Mouse (Mus musculus) left cerebral cortex, adult 8-10 months (tissue): ENCODE results near the gene Sh3tc1. TPM values are rescaled to one million over a fixed set of nuclear protein-coding genes. Genes with fewer than 3 reads are reported as not detected.

Experiments used
- DNase-seq, 2 experiments: peaks; one replicate each; pipeline ENCODE4 v3.0.0; 2022; ENCODE audit warnings: low spot score in 2 of 2
- total RNA-seq, 4 experiments: library from RNA; stranded (reverse); gene quantifications; 2 replicates each; pipeline ENCODE4 v1.2.4; 2022

The Sh3tc1 gene
- total RNA-seq, 4 experiments from 2014 or later: 1.6 to 5.9 (median 3.3) TPM

GRCm38 (mm10) chr5:35722654-35723053 lies 17.1 kb downstream of the Sh3tc1 start:
- no peak for DNase-seq

GRCm38 (mm10) chr5:35721933-35722332 lies 17.9 kb downstream of the Sh3tc1 start:
- no peak for DNase-seq

GRCm38 (mm10) chr5:35719880-35720279 lies 19.9 kb downstream of the Sh3tc1 start:
- DNase-seq: no peak

DNA sequence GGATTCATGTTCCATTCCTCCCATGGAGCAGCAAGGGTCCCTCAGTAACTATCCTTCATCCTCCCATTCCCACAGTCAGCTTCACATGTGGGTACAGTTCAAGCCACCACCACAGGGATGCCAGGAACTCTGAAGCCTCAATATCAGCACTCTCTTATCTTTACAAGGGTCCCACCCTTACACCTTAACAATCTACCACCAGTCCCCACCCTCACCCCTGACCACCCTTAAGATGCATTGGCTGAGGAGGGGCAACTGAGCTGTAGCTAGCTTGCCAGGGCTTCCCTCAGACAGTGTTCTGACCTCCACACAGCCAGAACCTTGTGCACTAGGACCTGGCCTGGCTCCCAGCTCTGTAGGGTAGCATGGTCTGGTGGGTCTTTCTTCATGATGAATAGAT lies 20.4 kb downstream of the Sh3tc1 start:
- DNase-seq: no peak

GRCm38 (mm10) chr5:35718817-35719216 lies 21.0 kb downstream of the Sh3tc1 start:
- DNase-seq: no peak

DNA sequence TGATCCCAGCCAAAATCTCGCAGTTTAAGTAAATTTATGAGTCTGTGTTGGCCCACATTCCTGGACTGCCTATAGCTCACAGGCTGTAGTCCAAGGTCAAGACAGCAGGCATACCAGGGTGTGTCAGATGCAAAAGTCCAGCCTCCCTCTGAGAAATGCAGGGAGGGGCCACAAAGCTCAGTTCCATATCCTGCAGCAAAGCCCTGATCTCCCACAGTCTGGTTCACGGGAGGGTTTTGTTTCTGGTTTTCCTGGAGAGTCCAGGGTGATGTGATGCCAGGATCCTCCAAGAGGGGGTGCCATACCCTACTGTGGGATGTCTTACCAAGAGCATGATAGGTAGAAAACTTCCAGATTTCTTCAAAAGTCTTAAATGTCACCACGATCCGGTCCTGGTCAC lies 21.8 kb downstream of the Sh3tc1 start:
- DNase-seq: peak in 1 of 2 experiments; percentile 45

DNA sequence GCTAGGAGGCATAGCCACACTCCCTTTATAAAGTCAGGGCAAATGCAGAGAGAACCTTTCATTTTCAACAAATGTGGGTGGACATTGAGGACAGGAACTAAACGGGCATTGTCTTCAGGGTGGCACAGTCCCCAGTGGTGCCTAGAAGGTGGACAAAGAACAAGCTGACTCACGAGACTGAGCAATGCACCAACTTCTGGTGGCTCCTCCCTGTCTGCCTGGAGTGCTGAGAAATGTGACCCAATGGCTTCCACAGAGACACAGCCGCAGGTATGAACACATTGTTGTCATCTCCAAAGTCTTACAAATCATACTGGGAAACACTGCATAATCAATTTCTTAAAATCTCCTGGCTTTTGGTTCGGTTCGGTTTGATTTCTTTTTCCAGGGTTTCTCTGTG lies 22.3 kb downstream of the Sh3tc1 start:
- no peak for DNase-seq

- peak in 1 of 2 experiments; percentile 18 for DNase-seq
Observed at GRCm38 (mm10) chr5:35713649-35714354, 26.0 kb downstream of the Sh3tc1 start.

DNA sequence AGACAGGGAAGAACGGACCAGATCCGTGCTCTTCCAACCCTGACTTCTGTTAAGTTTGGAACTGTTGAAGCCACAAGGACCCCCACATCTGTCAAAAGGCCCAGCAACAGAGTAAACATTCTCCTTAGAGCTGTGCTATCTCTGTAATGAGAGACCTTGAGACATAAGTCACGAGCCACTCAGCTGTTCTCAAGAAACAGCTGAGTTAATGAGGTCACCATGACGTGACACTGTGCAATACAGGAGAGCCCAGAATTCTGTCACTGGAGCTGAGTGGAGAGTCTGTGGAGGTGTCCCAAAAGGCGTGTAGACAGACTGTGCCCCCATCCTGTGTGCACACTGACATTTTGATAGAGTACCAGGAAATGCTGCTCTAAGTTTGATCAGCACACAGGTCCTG lies 27.3 kb downstream of the Sh3tc1 start:
- DNase-seq: no peak

DNA sequence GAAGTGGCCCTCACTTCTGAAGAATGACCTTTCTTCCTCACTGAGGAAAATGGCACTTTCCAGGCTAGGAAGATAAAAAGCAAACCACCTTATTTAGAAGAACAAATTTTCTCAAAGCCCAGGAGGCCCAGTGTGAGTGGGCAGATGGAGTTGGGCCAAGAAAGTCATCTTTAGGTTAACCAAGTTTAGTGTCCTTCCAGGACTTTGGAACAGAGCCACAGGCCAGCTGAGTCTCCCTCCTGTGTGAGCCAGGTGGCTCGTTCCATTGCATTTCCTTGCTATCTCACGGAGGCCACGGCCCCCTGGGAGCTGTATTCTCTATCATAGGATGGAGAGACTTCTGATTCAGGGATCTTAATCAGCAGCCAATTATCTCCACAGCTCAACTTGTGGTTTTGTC lies 28.9 kb downstream of the Sh3tc1 start:
- no peak for DNase-seq

DNA sequence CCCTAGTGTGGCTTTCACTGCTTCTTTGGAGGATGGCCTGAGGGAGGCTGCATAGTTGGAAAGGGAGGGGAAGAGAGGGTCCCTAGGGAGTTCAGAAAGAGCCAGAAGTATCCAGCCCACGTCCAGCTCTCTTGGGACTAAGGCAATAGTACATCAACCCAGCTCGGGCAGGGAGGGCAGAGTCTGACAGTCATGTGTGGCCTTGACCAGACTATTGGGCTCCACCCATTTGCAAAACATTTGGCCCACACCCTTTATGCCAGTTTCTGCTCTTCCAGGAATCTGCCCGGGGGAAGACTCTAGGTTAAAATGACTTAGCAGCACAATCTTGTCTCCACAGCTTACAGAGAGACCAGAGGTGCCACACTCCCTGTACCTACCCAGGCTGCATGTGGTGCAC lies 29.3 kb downstream of the Sh3tc1 start:
- no peak for DNase-seq

DNA sequence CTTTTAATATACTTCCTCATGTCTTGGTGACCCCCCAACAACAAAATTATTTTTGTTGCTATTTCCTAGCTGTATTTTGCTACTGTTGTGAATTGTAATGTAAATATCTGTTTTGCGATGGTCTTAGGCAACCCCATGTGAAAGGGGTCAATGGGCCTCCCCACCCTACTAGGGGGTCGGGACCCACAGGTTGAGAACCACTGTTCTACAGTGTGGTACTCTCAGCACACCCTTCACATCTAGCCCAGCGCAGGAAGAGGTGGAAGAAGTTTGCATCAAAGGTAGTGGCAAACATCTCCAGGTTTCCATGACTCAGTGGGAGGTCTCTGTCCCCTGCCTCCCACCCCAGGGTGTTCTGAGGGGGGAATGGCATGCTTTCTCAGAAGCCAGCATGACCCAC lies 34.4 kb downstream of the Sh3tc1 start:
- DNase-seq: no peak

GRCm38 (mm10) chr5:35703814-35704213 lies 36.0 kb downstream of the Sh3tc1 start:
- DNase-seq: no peak

DNA sequence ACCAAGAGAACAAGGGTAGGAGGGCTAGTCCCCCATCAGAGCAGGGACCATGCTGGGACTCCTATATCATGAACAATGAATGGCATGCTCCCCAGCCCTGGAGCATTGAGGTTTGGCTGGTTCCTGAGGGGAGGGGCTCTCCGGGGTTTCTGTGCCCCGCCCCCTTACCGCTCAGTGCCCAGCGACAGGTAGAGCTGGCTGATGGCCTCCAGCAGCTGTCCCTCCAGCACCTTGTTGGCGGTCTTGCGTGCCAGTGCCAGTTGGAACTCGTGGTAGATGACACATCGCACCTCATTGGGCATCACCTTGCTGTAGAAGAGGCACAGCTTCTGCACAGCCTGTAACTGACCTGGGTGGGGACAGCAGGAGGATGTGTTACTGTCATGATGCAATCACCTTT lies 36.6 kb downstream of the Sh3tc1 start:
- no peak for DNase-seq

DNA sequence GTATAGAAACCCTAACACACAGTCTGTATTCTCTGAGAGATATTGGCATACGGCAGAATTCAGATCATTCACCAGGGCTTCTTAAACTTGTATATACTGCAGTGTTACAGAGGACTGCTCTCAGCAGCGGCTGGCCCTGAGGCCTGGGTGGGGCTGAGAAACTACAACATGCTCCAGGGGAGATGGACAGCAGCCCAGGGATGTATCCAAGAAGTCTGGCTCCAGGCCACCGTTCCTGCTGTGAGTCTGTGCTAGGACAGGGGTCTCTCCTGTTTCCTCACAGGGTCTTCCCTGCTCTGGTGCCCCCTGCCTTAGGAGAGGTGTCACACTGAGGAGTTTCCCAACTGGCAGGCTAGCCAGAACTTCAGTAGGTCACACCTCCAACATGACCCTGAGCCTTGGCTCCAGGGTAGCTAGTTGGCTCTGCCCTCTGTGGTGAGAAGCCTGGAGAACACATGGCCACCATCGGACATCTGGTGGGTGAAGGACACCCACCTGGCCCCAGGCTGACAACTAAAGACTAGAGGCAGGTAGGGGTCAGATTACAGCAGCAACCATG lies 37.1 kb downstream of the Sh3tc1 start:
- no peak for DNase-seq

DNA sequence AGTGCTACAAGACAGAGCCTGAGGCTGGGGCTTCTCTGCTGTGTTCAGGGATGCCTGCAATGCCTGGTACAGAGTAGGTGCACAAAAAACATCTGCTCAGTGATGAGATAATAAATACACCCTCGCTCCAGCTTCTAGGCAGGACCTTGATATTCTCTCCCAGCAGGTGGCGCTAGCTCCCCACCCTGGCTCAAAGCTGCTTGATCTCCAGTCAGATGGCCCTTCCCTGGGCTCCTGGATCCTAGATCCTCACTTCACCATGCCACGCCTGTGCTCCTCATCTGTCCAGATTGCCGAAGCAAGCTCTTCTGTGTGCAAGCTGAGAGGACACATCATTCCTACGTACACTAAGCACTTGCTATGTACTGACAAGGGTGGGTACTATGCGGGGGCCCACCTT lies 38.7 kb downstream of the Sh3tc1 start:
- peak; percentile 24 to 56 for DNase-seq

GRCm38 (mm10) chr5:35695815-35696214 lies 44.0 kb downstream of the Sh3tc1 start:
- DNase-seq: no peak

DNA sequence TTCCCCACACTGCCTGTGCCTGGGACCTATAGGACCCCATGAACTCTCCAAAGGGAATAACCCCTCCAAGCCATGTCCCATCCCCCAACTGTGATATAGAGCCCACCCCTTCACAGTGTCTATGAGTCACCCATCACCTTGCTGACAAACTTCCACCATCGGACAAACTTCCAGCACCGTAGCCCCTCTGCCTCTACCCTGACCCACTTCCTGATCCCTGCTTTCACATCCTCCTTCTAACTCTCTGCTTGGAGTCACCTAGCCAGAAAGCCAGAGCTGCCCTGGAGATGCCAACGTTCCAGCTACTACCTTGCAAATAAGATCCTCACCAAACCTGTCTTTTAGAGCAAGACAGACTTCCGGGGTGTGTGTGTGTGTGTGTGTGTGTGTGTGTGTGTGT lies 46.1 kb downstream of the Sh3tc1 start:
- no peak for DNase-seq

DNA sequence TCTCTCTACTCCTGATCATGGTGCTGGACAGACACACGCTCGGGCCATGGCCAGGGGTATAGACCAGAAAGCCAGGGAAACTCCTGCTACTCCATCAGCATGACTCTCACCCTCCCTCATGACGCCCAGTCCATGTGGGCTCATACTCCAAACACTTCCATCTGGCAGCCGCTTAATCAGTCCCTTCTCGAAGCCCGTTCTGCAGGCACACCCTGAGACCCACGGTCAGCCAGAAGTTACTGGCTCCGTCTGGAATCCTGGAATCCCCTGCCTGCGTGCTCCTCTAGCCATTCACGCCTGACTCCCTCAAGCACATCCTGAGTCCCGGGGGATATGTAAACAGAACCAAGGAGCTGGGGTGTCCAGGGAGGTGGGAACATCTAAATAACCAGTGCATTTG lies 48.5 kb downstream of the Sh3tc1 start:
- DNase-seq: no peak

DNA sequence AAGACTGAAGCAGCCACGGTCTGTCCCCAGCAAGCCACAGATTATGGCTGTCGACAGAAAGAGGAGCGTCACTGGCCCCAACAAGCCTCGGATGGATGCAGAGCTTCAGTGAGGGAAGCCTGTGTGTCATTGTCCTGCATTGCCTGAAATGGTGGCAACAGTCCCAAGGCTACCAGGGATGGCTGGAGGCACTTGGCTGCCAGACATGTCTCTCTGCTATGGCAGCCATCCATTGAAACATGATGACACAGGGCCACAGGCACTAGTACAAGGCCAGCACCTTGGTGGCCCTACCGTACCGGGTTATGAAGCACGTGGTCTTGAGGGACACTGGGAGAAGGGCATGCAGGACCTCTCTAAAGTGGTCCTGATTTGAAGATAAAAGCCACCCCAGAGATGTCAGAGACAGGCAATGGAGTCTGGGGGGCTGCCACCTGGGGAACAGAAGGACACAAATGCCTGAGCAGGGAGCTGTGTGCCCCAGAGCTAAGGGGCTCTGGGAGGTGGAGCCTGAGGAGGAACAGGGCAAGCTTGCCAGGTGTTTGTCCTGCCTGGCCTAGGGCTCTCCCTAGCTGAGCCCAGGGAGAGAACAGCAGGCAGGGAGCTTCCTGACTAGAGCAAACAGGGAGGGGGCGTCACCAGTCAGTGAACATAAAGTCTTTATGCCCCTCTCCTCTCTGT lies 49.2 kb downstream of the Sh3tc1 start:
- no peak for DNase-seq

DNA sequence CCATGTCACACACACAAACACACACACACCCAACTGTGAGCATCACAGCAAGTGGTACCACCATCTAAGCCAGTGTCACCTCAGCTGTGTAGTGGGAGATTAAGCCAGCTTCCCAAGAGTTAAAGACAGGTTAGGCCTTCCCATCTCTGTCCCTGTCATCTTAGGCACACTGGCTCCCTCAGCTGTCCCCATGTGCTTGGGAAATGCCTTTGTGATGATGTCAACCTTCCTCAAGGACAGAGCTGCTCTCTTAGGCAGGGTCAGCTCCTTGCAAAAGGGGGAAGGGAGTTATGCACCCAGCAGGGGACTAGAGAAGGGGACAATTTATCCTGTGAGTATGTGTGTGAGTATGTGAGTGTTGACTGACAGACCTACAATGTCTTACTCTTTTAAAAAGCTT lies 50.4 kb downstream of the Sh3tc1 start:
- no peak for DNase-seq

DNA sequence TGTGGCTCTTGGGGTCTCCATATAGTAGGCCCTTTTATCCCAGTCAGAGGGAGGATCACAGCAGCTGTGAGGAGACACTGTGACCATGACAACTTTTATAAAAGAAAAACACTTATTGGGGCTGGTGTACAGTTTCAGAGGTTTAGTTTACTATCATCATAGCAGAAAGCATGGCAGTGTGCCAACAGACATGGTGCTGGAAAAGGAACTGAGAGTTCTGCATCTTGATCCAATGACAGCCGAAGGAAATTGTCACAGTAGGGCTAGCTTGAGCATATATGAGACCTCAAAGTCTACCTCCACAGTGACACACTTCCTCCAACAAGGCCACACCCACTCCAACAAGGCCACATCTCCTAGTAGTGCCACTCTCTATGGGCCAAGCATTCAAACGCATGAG lies 50.9 kb downstream of the Sh3tc1 start:
- no peak for DNase-seq

GRCm38 (mm10) chr5:35687098-35687497 lies 52.7 kb downstream of the Sh3tc1 start:
- no peak for DNase-seq
